Mouse (Mus musculus) hindbrain, embryonic 12.5 days (tissue): ENCODE results near the gene Abat. TPM values are rescaled to one million over a fixed set of nuclear protein-coding genes. Genes with fewer than 3 reads are reported as not detected.
"Not testable (repeated sequence)": the region's sequence is repeated elsewhere in the genome, so short reads cannot be mapped to it uniquely, and the experiment has no call there.

Source experiments
- ATAC-seq: fragments of 200-750 bp; cut with Nextera tagmentation; 2 replicates; pipeline ENCODE4 v1.8.0; 2017; ENCODE audit warnings: moderate TSS enrichment; ENCODE audit not compliant: low FRiP score
- H3K27ac ChIP-seq: fragments of 300-500 bp; sonication (generic); 2 replicates; pipeline ENCODE4 v1.5.1; 2016; ENCODE audit warnings: mild to moderate bottlenecking
- H3K27me3 ChIP-seq: fragments of 300-500 bp; sonication (generic); 2 replicates; pipeline ENCODE4 v1.6.1; 2016; ENCODE audit warnings: mild to moderate bottlenecking
- H3K36me3 ChIP-seq: fragments of 300-500 bp; sonication (generic); 2 replicates; pipeline ENCODE4 v1.6.1; 2016; ENCODE audit warnings: mild to moderate bottlenecking
- H3K4me1 ChIP-seq: fragments of 300-500 bp; sonication (generic); 2 replicates; pipeline ENCODE4 v1.6.1; 2016
- H3K4me2 ChIP-seq: fragments of 300-500 bp; sonication (generic); replicated peaks from 2 replicates; pipeline ENCODE4 v1.6.1; 2016; ENCODE audit warnings: mild to moderate bottlenecking
- H3K4me3 ChIP-seq: fragments of 300-500 bp; sonication (generic); 2 replicates; pipeline ENCODE4 v1.5.1; 2016; ENCODE audit warnings: mild to moderate bottlenecking
- H3K9ac ChIP-seq: fragments of 300-500 bp; sonication (generic); 2 replicates; pipeline ENCODE4 v1.6.1; 2016; ENCODE audit warnings: mild to moderate bottlenecking, moderate library complexity
- H3K9me3 ChIP-seq: fragments of 300-500 bp; sonication (generic); replicated peaks from 2 replicates; pipeline ENCODE4 v1.6.1; 2016; ENCODE audit warnings: mild to moderate bottlenecking
- WGBS: fragments of 180-500 bp; shearing (Covaris S2); methylation state at CpG from one replicate; pipeline ENCODE4 v1.1.7; 2016; 5-methylcytosine and 5-hydroxymethylcytosine counted together
- polyA plus RNA-seq: library from polyadenylated mRNA; unstranded; fragments of >200 nt; fragmentation: Nextera tagmentation; extraction: Ambion mirVana; gene quantifications from 2 replicates; pipeline ENCODE4 v1.2.1, GENCODE M21; 2016

The Abat gene
- polyA plus RNA-seq, 1 experiment from 2014 or later: 68.3 TPM

DNA sequence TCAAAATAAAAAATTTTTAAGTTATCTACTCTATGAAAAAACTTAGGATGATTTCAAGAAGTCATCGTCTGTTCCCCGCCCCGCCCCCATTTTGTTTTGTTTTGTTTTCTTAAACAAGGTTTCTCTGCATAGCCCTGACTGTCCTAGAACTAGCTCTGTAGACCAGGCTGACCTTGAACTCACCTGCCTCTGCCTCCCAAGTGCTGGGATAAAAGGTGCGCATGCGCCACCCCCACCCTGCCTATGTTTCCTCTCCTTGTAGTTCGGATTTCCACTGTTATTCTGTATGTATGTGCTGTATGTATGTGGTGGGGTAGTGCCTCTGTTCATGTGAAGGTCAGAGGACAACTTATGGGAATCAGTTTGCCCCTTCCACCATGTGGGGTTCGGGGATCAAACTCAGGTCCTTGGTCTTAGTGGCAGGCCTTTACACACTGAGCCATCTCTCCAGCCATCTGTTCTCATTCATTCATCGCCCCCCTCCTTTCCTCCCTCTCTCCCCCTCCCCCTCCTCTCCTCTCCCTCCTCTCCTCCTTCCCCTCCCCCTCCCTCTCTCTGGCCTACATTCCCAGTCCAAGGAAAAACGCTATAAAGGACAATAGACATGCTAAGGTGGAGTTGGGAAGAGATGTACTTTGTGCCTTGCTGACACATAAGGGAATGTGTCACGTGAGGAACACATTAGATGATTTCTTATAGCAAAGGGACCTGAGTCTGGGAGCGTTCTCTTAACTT, 21.4 kb downstream of the Abat start:
- H3K4me2 ChIP-seq: no peak overlapping the region
- no peak overlapping the region for H3K27ac ChIP-seq
- H3K9me3 ChIP-seq: no peaks in the 10 kb centered on the region
- no peak overlapping the region for H3K9ac ChIP-seq
- peaks cover 14% of the 10 kb centered on the region for H3K4me1 ChIP-seq
- H3K36me3 ChIP-seq: no peaks in the 10 kb centered on the region
- H3K4me3 ChIP-seq: no peak overlapping the region
- ATAC-seq: no peak
- 0 out of 2 replicates have a peak, but pooled peaks cover 5% of the 10 kb centered on the region for H3K27me3 ChIP-seq
- 87% methylated on average over 11 of the region's 11 CpGs for WGBS

- Histone ChIP-seq H3K9ac (no peak overlapping the region), H3K4me1 (peaks cover 21% of the 10 kb centered on the region), H3K4me3 (no peak overlapping the region), H3K36me3 (no peaks in the 10 kb centered on the region), H3K27me3 (0 out of 2 replicates have a peak, but pooled peaks cover 5% of the 10 kb centered on the region), H3K4me2 (no peak overlapping the region), H3K27ac (no peak overlapping the region), H3K9me3 (no peaks in the 10 kb centered on the region)
- WGBS: 87% methylated on average over 6 of the region's 6 CpGs
- ATAC-seq: no peak
Observed at GRCm38 (mm10) chr16:8535411-8535810, 22.2 kb downstream of the Abat start.

GRCm38 (mm10) chr16:8539150-8539865, 26.1 kb downstream of the Abat start:
- WGBS: 26% methylated on average over 9 of the region's 9 CpGs
- Histone ChIP-seq H3K36me3 (no peaks in the 10 kb centered on the region), H3K27me3 (0 out of 2 replicates have a peak, but pooled peaks cover 5% of the 10 kb centered on the region), H3K4me1 (peaks cover 29% of the 10 kb centered on the region), H3K4me2 (peak overlapping the region; percentile 22), H3K4me3 (no peak overlapping the region), H3K9me3 (no peaks in the 10 kb centered on the region), H3K27ac (peak overlapping the region; percentile 92), H3K9ac (no peak overlapping the region)
- ATAC-seq: peak; percentile 93

DNA sequence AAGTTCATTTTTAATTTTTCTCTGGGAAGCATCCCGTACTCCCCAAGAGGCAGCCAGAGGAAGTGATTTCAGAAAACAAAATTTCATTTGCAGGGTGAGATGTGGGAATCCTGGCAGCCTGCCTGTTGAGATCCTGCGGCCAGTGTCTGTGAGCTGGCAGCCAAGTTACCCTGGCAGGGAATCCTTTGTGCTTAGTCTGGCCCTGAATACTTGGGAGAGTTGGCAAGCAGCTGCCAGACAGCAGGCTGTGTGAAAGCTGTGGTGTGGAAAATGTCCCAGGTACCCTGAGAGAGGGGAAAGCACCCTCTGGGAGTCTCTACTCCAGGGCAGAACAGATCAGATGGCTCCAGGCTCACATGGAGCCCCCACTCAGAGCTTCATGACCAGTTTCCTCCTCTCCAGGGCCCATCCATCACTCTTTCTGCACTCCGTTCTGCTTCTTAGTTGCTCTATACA, 27.7 kb downstream of the Abat start:
- Histone ChIP-seq H3K4me1 (peaks cover 29% of the 10 kb centered on the region), H3K4me2 (0 out of 2 replicates have a peak overlapping the region, but pooled peaks have one; percentile 11), H3K9ac (no peak overlapping the region), H3K9me3 (no peaks in the 10 kb centered on the region), H3K27me3 (0 out of 2 replicates have a peak, but pooled peaks cover 4% of the 10 kb centered on the region), H3K36me3 (no peaks in the 10 kb centered on the region), H3K27ac (peak overlapping the region; percentile 92), H3K4me3 (no peak overlapping the region)
- 42% methylated on average over 3 of the region's 3 CpGs for WGBS
- peak; percentile 69 for ATAC-seq

DNA sequence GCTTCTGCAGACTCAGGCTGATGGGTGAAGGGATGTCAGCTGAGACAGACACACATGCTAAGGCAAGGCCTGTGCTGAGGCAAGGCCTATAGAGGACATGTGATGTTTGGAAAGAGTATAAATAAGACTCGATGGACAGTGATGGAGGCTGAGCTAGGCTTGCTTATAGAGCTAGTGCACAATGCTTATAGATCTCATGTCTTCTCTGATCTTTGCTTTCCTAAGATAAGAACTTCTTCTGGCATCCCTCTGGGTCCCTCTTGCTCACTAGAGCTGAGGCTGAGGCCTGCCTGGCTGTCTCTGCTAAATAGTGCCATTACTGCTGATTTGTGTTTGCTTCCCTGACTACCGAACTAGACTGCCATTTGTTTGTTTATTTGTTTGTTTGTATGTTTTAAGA, 34.6 kb downstream of the Abat start:
- Histone ChIP-seq H3K4me2 (no peak overlapping the region), H3K27ac (no peak overlapping the region), H3K27me3 (no peaks in the 10 kb centered on the region), H3K9ac (no peak overlapping the region), H3K9me3 (no peaks in the 10 kb centered on the region), H3K4me1 (no peaks in the 10 kb centered on the region), H3K4me3 (no peak overlapping the region), H3K36me3 (peaks cover 9% of the 10 kb centered on the region)
- ATAC-seq: no peak
- WGBS: 85% methylated on average over 2 of the region's 2 CpGs

GRCm38 (mm10) chr16:8549506-8549905, 36.3 kb downstream of the Abat start:
- no peaks in the 10 kb centered on the region for H3K27me3 ChIP-seq
- H3K9me3 ChIP-seq: no peaks in the 10 kb centered on the region
- H3K4me1 ChIP-seq: no peaks in the 10 kb centered on the region
- H3K4me2 ChIP-seq: no peak overlapping the region
- no peak for ATAC-seq
- H3K4me3 ChIP-seq: no peak overlapping the region
- H3K9ac ChIP-seq: no peak overlapping the region
- H3K27ac ChIP-seq: no peak overlapping the region
- peaks cover 9% of the 10 kb centered on the region for H3K36me3 ChIP-seq
- 67% methylated on average over 9 of the region's 9 CpGs for WGBS

GRCm38 (mm10) chr16:8554351-8554750, 41.1 kb downstream of the Abat start:
- H3K36me3 ChIP-seq: no peaks in the 10 kb centered on the region
- H3K4me1 ChIP-seq: no peaks in the 10 kb centered on the region
- no peaks in the 10 kb centered on the region for H3K27me3 ChIP-seq
- H3K27ac ChIP-seq: no peak overlapping the region
- no peak overlapping the region for H3K4me3 ChIP-seq
- no peak overlapping the region for H3K9ac ChIP-seq
- no peak for ATAC-seq
- no peak overlapping the region for H3K4me2 ChIP-seq
- WGBS: 85% methylated on average over 3 of the region's 3 CpGs
- peaks cover 6% of the 10 kb centered on the region for H3K9me3 ChIP-seq

- 92% methylated on average over 2 of the region's 2 CpGs for WGBS
- not testable (repeated sequence) for ATAC-seq
Observed at GRCm38 (mm10) chr16:8554751-8555150, 41.5 kb downstream of the Abat start.

GRCm38 (mm10) chr16:8555371-8555770, 42.1 kb downstream of the Abat start:
- H3K27me3 ChIP-seq, H3K4me3 ChIP-seq, H3K4me2 ChIP-seq, H3K36me3 ChIP-seq, H3K4me1 ChIP-seq, H3K9ac ChIP-seq, H3K27ac ChIP-seq, ATAC-seq: not testable (repeated sequence)
- 78% methylated on average over 3 of the region's 3 CpGs for WGBS
- H3K9me3 ChIP-seq: peaks cover 11% of the 10 kb centered on the region

More at GRCm38 (mm10) chr16:8554751-8555150, 41.5 kb downstream of the Abat start:
- H3K9ac ChIP-seq, H3K4me3 ChIP-seq, H3K4me1 ChIP-seq, H3K27me3 ChIP-seq, H3K9me3 ChIP-seq, H3K36me3 ChIP-seq, H3K27ac ChIP-seq, H3K4me2 ChIP-seq: not testable (repeated sequence)

GRCm38 (mm10) chr16:8560079-8560478, 46.9 kb downstream of the Abat start:
- Histone ChIP-seq H3K36me3 (no peaks in the 10 kb centered on the region), H3K27me3 (no peaks in the 10 kb centered on the region), H3K4me1 (no peaks in the 10 kb centered on the region), H3K9ac (no peak overlapping the region), H3K4me2 (no peak overlapping the region), H3K9me3 (peaks cover 11% of the 10 kb centered on the region), H3K4me3 (no peak overlapping the region), H3K27ac (no peak overlapping the region)
- 93% methylated on average over 17 of the region's 17 CpGs for WGBS
- ATAC-seq: no peak

- H3K9ac ChIP-seq, H3K4me1 ChIP-seq, H3K27ac ChIP-seq, H3K4me2 ChIP-seq, H3K27me3 ChIP-seq, H3K4me3 ChIP-seq, H3K36me3 ChIP-seq, ATAC-seq: not testable (repeated sequence)
- WGBS: 41% methylated on average over 4 of the region's 4 CpGs
- peaks cover 11% of the 10 kb centered on the region for H3K9me3 ChIP-seq
Observed at GRCm38 (mm10) chr16:8561101-8561500, 47.9 kb downstream of the Abat start.

DNA sequence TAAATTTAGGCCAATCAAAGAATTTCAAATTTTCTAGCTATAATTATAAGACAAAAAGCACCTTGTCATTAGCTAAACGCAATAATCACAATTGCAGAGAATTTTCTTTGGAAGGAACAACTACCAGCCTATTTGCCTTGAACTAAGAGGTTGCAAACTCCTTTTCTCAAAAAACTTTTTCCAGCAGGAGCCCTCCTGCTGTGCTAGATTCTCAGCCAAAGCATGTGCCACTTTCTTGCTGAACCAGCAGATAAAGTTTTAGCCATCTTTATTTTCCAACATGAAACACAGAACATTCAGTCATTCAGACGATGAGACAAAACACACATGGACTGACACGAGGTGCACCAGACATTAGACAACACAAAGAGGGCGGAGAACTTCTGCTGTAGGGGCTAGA, 48.6 kb downstream of the Abat start:
- not testable (repeated sequence) for H3K27me3 ChIP-seq, H3K9ac ChIP-seq, H3K27ac ChIP-seq, H3K4me3 ChIP-seq, H3K36me3 ChIP-seq, ATAC-seq, H3K4me2 ChIP-seq
- Histone ChIP-seq H3K9me3 (peaks cover 11% of the 10 kb centered on the region), H3K4me1 (peaks cover 15% of the 10 kb centered on the region)
- WGBS: 44% methylated on average over 4 of the region's 4 CpGs
